Mouse (Mus musculus) thymus, adult 2 months (tissue): ENCODE results near the gene Poc1a. TPM values are rescaled to one million over a fixed set of nuclear protein-coding genes. Genes with fewer than 3 reads are reported as not detected.

Experiments used
- DNase-seq: peaks from one replicate; pipeline ENCODE4 v3.0.0; 2021
- H3K27ac ChIP-seq: fragments of 200-500 bp; 2 replicates; pipeline ENCODE4 v1.5.1; 2012; ENCODE audit warnings: low read length, control low read depth; ENCODE audit not compliant: control insufficient read depth, insufficient read depth
- H3K27me3 ChIP-seq: fragments of 200-500 bp; 2 replicates; pipeline ENCODE4 v1.6.1; 2012; ENCODE audit warnings: mild to moderate bottlenecking, low read length, moderate library complexity, mixed read lengths; ENCODE audit not compliant: control insufficient read depth, insufficient read depth
- H3K36me3 ChIP-seq: fragments of 200-500 bp; 2 replicates; pipeline ENCODE4 v1.6.1; 2012; ENCODE audit warnings: mild to moderate bottlenecking, low read length, moderate library complexity; ENCODE audit not compliant: control insufficient read depth, insufficient read depth
- H3K4me1 ChIP-seq: fragments of 200-500 bp; replicated peaks from 2 replicates; pipeline ENCODE4 v1.6.1; 2012; ENCODE audit warnings: low read length; ENCODE audit not compliant: control insufficient read depth, insufficient read depth
- H3K4me3 ChIP-seq: fragments of 200-500 bp; 2 replicates; pipeline ENCODE4 v1.5.1; 2012; ENCODE audit warnings: mild to moderate bottlenecking, low read length, control low read depth, moderate library complexity; ENCODE audit not compliant: control insufficient read depth, insufficient read depth
- CTCF ChIP-seq: fragments of 200-500 bp; IDR thresholded peaks from 2 replicates; pipeline ENCODE4 v1.5.1; 2012; ENCODE audit warnings: mild to moderate bottlenecking, control low read depth, low read length, moderate library complexity, borderline replicate concordance; ENCODE audit not compliant: control insufficient read depth, poor library complexity, insufficient read depth; ENCODE audit errors: extremely low read depth
- POLR2A ChIP-seq: fragments of 200-500 bp; IDR thresholded peaks from 2 replicates; pipeline ENCODE4 v1.6.1; 2012; ENCODE audit warnings: mild to moderate bottlenecking, low read length, control low read depth, moderate library complexity; ENCODE audit not compliant: control insufficient read depth, poor library complexity, insufficient read depth; ENCODE audit errors: extremely low read depth
- WGBS: fragments of 180-500 bp; shearing (Covaris S2); methylation state at CpG from one replicate; pipeline ENCODE4 v1.1.7; 2018; 5-methylcytosine and 5-hydroxymethylcytosine counted together
- polyA plus RNA-seq: library from polyadenylated mRNA; depleted of rRNA; stranded (reverse); fragments of >200 nt; gene quantifications from 2 replicates; pipeline ENCODE4 v1.2.3, GENCODE M21; 2012

Gene Poc1a
- polyA plus RNA-seq, 1 experiment, result 30.2 TPM

- no peaks in the 10 kb centered on the region for H3K4me1 ChIP-seq
- whole genome bisulfite sequencing, result 97% methylated on average over 8 of the region's 8 CpGs
- no peak overlapping the region for H3K4me3 ChIP-seq
- TF ChIP-seq CTCF, result no peak
- no peak for TF ChIP-seq POLR2A
- no peaks in the 10 kb centered on the region for H3K36me3 ChIP-seq
- DNase-seq, result no peak
- no peaks in the 10 kb centered on the region for H3K27me3 ChIP-seq
- no peak overlapping the region for H3K27ac ChIP-seq
Measured at GRCm38 (mm10) chr9:106326241-106326640, 45.4 kb downstream of the Poc1a start.

- no peak overlapping the region for H3K4me3 ChIP-seq
- no peaks in the 10 kb centered on the region for H3K36me3 ChIP-seq
- WGBS, result 96% methylated on average over 8 of the region's 8 CpGs
- no peak for DNase-seq
- H3K27ac ChIP-seq, result no peak overlapping the region
- no peaks in the 10 kb centered on the region for H3K27me3 ChIP-seq
- TF ChIP-seq POLR2A, result no peak
- TF ChIP-seq CTCF, result no peak
- no peaks in the 10 kb centered on the region for H3K4me1 ChIP-seq
Measured at GRCm38 (mm10) chr9:106327125-106327809, 46.4 kb downstream of the Poc1a start.

- no peaks in the 10 kb centered on the region for H3K36me3 ChIP-seq
- DNase-seq, result no peak
- no peak for TF ChIP-seq CTCF
- no peak for TF ChIP-seq POLR2A
- no peak overlapping the region for H3K27ac ChIP-seq
- no peaks in the 10 kb centered on the region for H3K4me1 ChIP-seq
- H3K4me3 ChIP-seq, result no peak overlapping the region
- H3K27me3 ChIP-seq, result no peaks in the 10 kb centered on the region
- 93% methylated on average over 7 of the region's 7 CpGs for whole genome bisulfite sequencing
Measured at GRCm38 (mm10) chr9:106328068-106328610, 47.3 kb downstream of the Poc1a start.

GRCm38 (mm10) chr9:106328772-106329511, 48.1 kb downstream of the Poc1a start:
- H3K36me3 ChIP-seq, result no peaks in the 10 kb centered on the region
- WGBS, result 92% methylated on average over 5 of the region's 5 CpGs
- TF ChIP-seq CTCF (no peak), POLR2A (no peak)
- no peak overlapping the region for H3K27ac ChIP-seq
- H3K4me3 ChIP-seq, result no peak overlapping the region
- no peaks in the 10 kb centered on the region for H3K4me1 ChIP-seq
- no peak for DNase-seq
- H3K27me3 ChIP-seq, result no peaks in the 10 kb centered on the region

GRCm38 (mm10) chr9:106332746-106333145, 51.9 kb downstream of the Poc1a start:
- Histone ChIP-seq H3K27ac (no peak overlapping the region), H3K4me3 (no peak overlapping the region), H3K27me3 (no peaks in the 10 kb centered on the region), H3K4me1 (no peaks in the 10 kb centered on the region), H3K36me3 (no peaks in the 10 kb centered on the region)
- WGBS, result 76% methylated on average over 3 of the region's 3 CpGs
- TF ChIP-seq POLR2A (no peak), CTCF (no peak)
- no peak for DNase-seq

GRCm38 (mm10) chr9:106337620-106338019, 56.8 kb downstream of the Poc1a start:
- Histone ChIP-seq H3K27me3 (no peaks in the 10 kb centered on the region), H3K4me1 (no peaks in the 10 kb centered on the region), H3K4me3 (no peak overlapping the region), H3K36me3 (no peaks in the 10 kb centered on the region), H3K27ac (no peak overlapping the region)
- TF ChIP-seq CTCF, result no peak
- TF ChIP-seq POLR2A, result no peak
- DNase-seq, result no peak
- 93% methylated on average over 9 of the region's 9 CpGs for WGBS
